Comparison of ENCODE assay signal across 23 mouse cellular contexts in the genomic region with DNA sequence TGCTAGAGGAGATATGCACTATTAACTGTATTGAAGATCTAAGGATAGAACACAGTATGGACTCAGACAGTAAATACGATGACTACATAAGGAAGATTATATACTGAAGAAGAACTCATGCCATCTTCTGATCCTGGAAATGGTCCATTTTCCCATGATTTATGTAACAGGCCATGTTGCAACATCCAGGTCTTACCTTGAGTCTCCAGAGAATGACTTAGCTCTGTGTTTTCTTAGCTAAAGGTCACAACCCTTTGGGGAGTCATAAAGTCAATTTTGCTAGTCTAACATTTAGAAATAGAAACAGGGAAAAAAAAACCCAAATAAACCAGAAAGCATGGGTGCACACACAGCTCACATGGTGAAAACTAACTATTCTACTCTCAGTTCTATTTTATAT. TPM values are rescaled to one million over a fixed set of nuclear protein-coding genes. Genes with fewer than 3 reads are reported as not detected.
DNase-seq lines count a peak whose midpoint lies in the region; TF ChIP-seq lines count a peak whose summit lies in the region.
"Had no signal": no experiment of that assay in that cellular context is flagged by ENCODE, and none has a peak within 500 bp of the region (broad histone marks: within the 10 kb centered on the region; RNA-seq: fewer than 3 reads in every experiment).

No protein-coding gene starts in this region.

- H3K36me3 ChIP-seq in liver, adult 2 months (ENCODE audit: control insufficient read depth, insufficient read depth, low read length): no peaks in the 10 kb centered on the region

- no peak for TF ChIP-seq CTCF in liver, adult 2 months (IDR thresholded peaks at IDR 0.05; ENCODE audit: low read depth, low read length)

- no peak overlapping the region for H3K9ac ChIP-seq in liver, adult 2 months (ENCODE audit: low read depth, low read length)
- H3K9ac ChIP-seq: forebrain, postnatal 0 days; heart, embryonic 13.5 days; hindbrain, embryonic 14.5 days had no signal

- peak; percentile 34 to 87 for DNase-seq in adrenal gland, adult (ENCODE audit: inconsistent age in 2 of 2, low spot score in 1 of 2)
- DNase-seq in adrenal gland, postnatal 4 days (ENCODE audit: low spot score in 2 of 2): no peak
- peak; percentile 41 for DNase-seq in liver, adult 2 months (ENCODE audit: extremely low read depth, low read depth, low spot score)
- no peak for DNase-seq in liver
- peak; percentile 13 for DNase-seq in adipocyte (ENCODE audit: low spot score)
- DNase-seq in adrenal gland, postnatal 36 days: peak; percentile 10 to 32
- DNase-seq in cerebellum, postnatal 14 days: no peak
- no peak for DNase-seq in urinary bladder, adult 2 months (ENCODE audit: low spot score)
- DNase-seq: cerebellum, adult 11 months; cerebellum, adult 2 months; cerebellum, adult 9-11 months; forebrain, postnatal 0 days; gastrocnemius, postnatal 25 days; heart, adult 2 months; heart, postnatal 14 days; heart, postnatal 4 days; kidney, adult 18-20 months had no signal

- no peaks in the 10 kb centered on the region for H3K27me3 ChIP-seq in liver, adult 2 months (ENCODE audit: control insufficient read depth, insufficient read depth, low read length)
- H3K27me3 ChIP-seq: CH12.LX; heart, embryonic 13.5 days; Patski had no signal

- H3K79me2 ChIP-seq in liver, adult 2 months (ENCODE audit: control insufficient read depth, insufficient read depth, low read length): no peaks in the 10 kb centered on the region

- TF ChIP-seq POLR2A in liver, adult 2 months (IDR thresholded peaks at IDR 0.05; ENCODE audit: extremely low read depth, insufficient read depth, low read length): no peak

- H3K4me3 ChIP-seq in liver, adult 2 months (ENCODE audit: insufficient read depth, low read depth, low read length): no peak overlapping the region
- H3K4me3 ChIP-seq: heart, adult 2 months; heart, embryonic 10.5 days; heart, embryonic 13.5 days had no signal

- H3K27ac ChIP-seq in liver, adult 2 months (replicated peaks; ENCODE audit: insufficient read depth, low read depth, low read length): no peak overlapping the region
- H3K27ac ChIP-seq: heart, adult 2 months; heart, embryonic 10.5 days; heart, embryonic 13.5 days; hindbrain, embryonic 14.5 days; hindbrain, postnatal 0 days had no signal

- 96% methylated on average over 1 of the region's 1 CpGs for WGBS in liver, adult 2 months

- no peaks in the 10 kb centered on the region for H3K4me1 ChIP-seq in liver, adult 2 months (ENCODE audit: control insufficient read depth, insufficient read depth, low read length)
- H3K4me1 ChIP-seq: heart, embryonic 10.5 days; heart, embryonic 13.5 days had no signal

RNA-seq across cellular contexts. Expression of gene Dcaf17, which starts 43.3 kb away (rescaled TPM):
- 10 to 100 TPM; 17.6 TPM for total RNA-seq in adrenal gland, postnatal 4 days (2021)
- 8.3 and 9.5 TPM in 2 replicates for total RNA-seq in liver, adult 2 months (2014; rRNA removed)
- 2.1 and 2.8 TPM in 2 replicates for polyA plus RNA-seq in liver, adult 2 months (2012; rRNA removed)
- total RNA-seq in adrenal gland, postnatal 36 days (2021): 10 to 100 TPM; 12.2 to 15.4 TPM
- 5.9 and 7.9 TPM in 2 replicates for polyA plus RNA-seq in urinary bladder, adult 2 months (2012; rRNA removed)

RNA-seq across cellular contexts. Expression of gene Mettl8, which starts 43.6 kb away (rescaled TPM):
- total RNA-seq in adrenal gland, postnatal 4 days (2021): 10 to 100 TPM; 15.7 to 17.9 TPM
- total RNA-seq in liver, adult 2 months (2014; rRNA removed): 10.8 and 11.7 TPM in 2 replicates
- 2.5 and 2.7 TPM in 2 replicates for polyA plus RNA-seq in liver, adult 2 months (2012; rRNA removed)
- 10 to 100 TPM; 11.3 to 16.6 TPM for total RNA-seq in adrenal gland, postnatal 36 days (2021)
- 8.5 and 10.2 TPM in 2 replicates for polyA plus RNA-seq in urinary bladder, adult 2 months (2012; rRNA removed)

Comparison
In these comparisons a context has a peak if more than half of its experiments do, and no peak if none do; other contexts are left out.
1. DNase-seq: peak in adrenal gland, adult (2 of 2), liver, adult 2 months (single experiment), adipocyte (single experiment) and adrenal gland, postnatal 36 days (2 of 2); none in adrenal gland, postnatal 4 days (0 of 2), liver (single experiment), cerebellum, postnatal 14 days (0 of 2) and urinary bladder, adult 2 months (single experiment).